Mouse (Mus musculus) heart, postnatal 36 days (tissue): ENCODE data around the gene Kazn. TPM values are rescaled to one million over a fixed set of nuclear protein-coding genes. Genes with fewer than 3 reads are reported as not detected.

Source experiments
- DNase-seq, 2 experiments: peaks; one replicate each; pipeline ENCODE4 v3.0.0; 2021 to 2022
- intact Hi-C: fragments of 180-260 bp; cut with DNase I; formaldehyde crosslinking; loops from one replicate; pipeline ENCODE4 v1.15.1; 2025
- total RNA-seq, 2 experiments: library from RNA; stranded (reverse); gene quantifications; 2 replicates each; pipeline ENCODE4 v1.2.3; 2021

Kazn gene
- total RNA-seq, 2 experiments from 2014 or later, result 3.4 to 3.6 TPM

GRCm38 (mm10) chr4:142063057-142063534 is 176.1 kb downstream of the Kazn start:
- intact Hi-C loops, result no loop called here
- no peak for DNase-seq

GRCm38 (mm10) chr4:142061485-142062240 is 177.5 kb downstream of the Kazn start:
- no peak for DNase-seq
- intact Hi-C loops, result no loop called here

- DNase-seq, result peak; percentile 48 to 53
- intact Hi-C loops, result no loop called here
These were observed 178.5 kb downstream of the Kazn start for GRCm38 (mm10) chr4:142060455-142061378.

- DNase-seq, result no peak
- intact Hi-C loops, result no loop called here
These were observed 179.4 kb downstream of the Kazn start for GRCm38 (mm10) chr4:142059841-142060193.

DNA sequence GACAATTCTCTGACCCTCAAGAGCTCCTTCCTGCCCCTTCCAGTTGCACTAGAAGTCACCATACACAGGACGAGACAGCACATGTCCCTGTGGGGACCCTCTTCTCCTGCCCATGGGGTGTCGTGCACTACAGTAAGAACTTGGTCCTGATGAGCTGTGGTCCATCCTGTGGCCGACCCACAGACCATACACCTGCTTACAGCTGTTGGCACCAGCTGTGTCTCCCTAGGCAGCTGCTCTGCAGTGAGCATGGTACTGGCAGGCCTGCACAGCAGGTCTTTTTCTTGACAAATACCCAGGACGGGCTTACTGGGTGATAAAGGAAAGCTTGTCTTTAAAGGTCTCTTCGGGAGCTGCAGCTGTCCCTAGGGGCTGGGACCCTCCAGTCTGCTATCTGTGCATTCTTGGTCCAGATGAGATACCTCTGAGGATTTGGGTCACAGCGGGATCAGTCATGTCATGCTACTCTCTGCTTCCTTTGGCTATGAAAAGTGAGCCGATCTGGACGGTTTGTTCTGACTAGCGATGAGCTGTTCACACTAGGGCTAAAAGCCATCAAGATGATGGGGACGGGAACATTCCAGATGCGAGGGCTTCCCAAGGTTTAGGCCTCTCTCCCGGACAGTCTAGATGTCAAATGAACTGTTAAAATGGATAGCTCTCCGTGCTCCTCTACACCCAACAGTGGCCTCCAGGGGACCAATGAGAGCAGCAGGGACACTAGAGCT is 179.9 kb downstream of the Kazn start:
- intact Hi-C loops, result no loop called here
- DNase-seq, result no peak

DNA sequence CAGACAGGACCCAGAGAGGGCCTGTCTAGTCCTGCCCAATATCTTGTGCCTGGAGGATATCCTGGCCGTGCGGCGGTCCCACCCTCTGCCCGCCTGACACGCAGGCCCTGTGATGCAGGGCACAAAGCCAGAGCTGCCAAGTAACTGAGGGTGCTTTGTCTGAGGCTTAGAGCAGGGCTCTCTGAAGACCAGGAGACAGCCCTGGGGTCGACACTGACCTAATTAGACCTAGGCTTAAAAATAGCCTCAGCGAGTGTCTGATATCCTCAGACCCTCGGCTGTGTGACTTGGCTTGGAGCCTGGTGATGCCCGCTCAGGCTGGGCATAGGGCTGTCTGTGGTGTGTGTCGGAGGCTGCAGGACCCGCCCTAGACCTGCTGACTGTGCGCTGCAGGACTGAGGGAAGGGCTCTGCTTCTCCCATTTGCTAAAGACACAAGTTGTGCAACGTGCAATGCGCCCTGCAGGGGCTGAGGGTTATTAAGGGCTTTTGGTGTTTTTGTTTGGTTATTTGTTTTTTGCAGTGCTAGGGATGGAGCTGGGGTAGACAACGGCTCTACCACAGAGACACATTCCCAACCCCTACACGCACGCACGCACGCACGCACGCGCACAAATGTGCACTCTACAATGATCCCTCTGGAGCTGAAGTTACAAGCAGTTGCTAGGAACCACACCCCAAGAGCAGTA is 181.5 kb downstream of the Kazn start:
- peak; percentile 39 to 48 for DNase-seq
- intact Hi-C loops, result no loop called here

- intact Hi-C loops, result no loop called here
- no peak for DNase-seq
These were observed 183.6 kb downstream of the Kazn start for GRCm38 (mm10) chr4:142055600-142055999.

- intact Hi-C loops, result no loop called here
- DNase-seq, result no peak
These were observed 184.6 kb downstream of the Kazn start for GRCm38 (mm10) chr4:142054580-142054979.

DNA sequence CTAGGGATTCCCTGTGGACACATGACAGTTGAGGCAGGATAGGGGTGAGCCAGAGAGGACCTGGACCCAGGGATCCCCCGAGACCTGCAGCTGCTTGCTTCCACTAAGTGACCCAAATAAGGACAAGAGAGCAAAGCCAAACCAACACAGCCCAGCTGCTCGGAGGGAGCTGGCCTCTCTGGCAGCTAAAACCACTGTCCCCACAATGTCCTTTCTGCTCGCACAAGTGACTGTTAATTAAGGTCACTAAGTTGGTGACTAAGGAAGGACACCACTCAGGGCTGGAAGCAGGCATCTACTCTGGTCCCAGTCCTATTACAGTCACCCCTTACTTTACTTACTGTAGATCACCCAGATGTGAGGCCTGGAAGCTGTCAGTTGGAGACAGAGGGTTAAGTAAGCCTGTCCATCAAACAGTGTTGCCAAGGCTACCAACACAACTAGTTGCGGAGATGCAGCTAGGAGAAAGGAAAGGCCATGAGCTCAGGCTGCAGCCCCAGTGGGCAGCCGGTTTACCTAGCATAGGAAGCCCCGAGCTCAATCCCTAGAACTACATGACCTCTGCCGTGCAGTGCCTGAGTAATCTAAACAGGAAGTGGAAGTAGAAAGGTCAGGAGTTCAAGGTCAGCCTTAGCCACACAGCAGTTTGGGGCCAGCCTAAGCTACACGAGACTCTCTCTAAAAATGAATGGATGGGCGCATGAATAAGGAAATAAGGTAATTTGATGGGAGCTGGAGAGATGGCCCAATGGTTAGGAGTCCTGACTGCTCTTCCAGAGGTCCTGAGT is 185.3 kb downstream of the Kazn start:
- intact Hi-C loops, result no loop called here
- DNase-seq, result peak in 1 of 2 experiments; percentile 46

- DNase-seq, result peak in 1 of 2 experiments; percentile 27
- intact Hi-C loops, result no loop called here
These were observed 185.9 kb downstream of the Kazn start for GRCm38 (mm10) chr4:142053261-142053660.

DNA sequence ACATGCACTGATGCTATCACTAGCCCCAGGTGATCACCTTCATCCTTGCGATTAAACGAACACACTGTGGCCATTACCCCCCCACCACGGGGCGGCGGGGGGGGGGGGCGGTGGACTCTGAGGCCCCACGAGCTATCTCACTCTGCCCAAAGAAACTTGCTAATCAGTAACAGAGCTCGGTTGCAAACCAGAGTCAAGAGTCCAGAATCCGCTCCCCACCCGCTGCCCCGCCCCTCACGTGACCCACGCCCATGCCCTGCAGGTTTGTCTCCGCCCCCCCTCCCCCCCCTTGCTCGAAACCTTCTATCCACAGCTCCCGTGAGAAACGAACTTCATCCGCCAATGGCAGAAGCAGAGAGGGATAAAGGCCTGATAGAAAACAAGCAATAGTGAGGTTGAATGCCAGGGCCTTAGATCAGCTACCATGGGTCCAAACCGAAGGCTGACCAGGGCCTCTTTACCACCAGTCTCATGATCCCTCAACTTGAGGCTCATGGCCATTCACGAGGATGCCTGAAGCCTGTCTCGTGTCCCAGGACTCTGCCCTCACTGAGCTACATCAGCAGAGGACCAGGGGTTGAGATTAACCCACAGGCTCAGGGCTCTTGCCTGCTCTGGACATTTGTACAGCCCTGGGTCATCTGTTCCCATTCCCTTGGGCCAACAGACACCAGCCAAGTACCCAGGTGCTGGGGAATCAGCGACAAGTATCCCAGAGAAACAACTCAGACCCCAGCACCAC is 186.6 kb downstream of the Kazn start:
- DNase-seq, result no peak
- intact Hi-C loops, result no loop called here

Other genes with a start within 250 kb of the Kazn start
- not detected for gene Fhad1, start 224.3 kb downstream of the Kazn start, total RNA-seq
- 1 to 10 TPM; 5.1 to 5.2 TPM for gene Tmem51, start 155.1 kb downstream of the Kazn start, total RNA-seq